Mouse (Mus musculus): ENCODE measurements at regions not wholly inside any gene's neighbourhood (a gene's known extent, or its start where the extent isn't known, plus 50 kb on each side); places are given as distances from the start of the nearest gene placed in this dataset.

- Histone ChIP-seq H3K9ac (replicated peaks; ENCODE audit: low read depth, low read length) (no peak overlapping the region), H3K36me3 (ENCODE audit: control insufficient read depth, insufficient read depth) (no peaks in the 10 kb centered on the region), H3K9me3 (ENCODE audit: control insufficient read depth, low read length) (no peaks in the 10 kb centered on the region), H3K4me2 (ENCODE audit: low read length) (no peak overlapping the region), H3K4me1 (replicated peaks; ENCODE audit: control insufficient read depth, insufficient read depth, low read length) (no peaks in the 10 kb centered on the region), H3K4me3 (replicated peaks; ENCODE audit: low read length) (no peak overlapping the region), H3K27ac (ENCODE audit: low read length) (no peak overlapping the region), H3K27me3 (replicated peaks; ENCODE audit: control insufficient read depth, insufficient read depth, low read length) (no peaks in the 10 kb centered on the region)
- peak; percentile 69; the same call in 1 of the 2 replicates for ATAC-seq
- 68% methylated on average over 2 of the region's 2 CpGs for WGBS
Observed at GRCm38 (mm10) chr6:17400147-17400546, 63.5 kb upstream of the Met start.

DNA sequence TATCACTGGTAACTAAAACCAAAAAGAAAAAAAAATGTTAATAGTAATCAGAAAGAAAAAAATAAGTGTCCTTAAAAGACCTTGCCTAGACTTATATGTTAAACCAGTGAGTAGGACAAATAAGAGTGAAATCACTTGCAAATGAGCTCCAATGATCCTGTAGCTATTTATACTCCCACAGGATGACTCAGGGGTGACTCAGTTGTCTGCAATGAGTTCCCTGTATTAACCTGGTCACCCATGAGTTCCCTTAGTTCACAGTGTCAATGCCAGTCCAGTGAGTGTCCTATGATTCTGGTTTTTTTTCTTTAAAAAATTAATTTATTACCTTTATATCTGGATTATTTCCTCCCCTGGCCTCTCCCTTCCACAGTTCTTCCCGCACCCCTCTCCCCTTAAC, 55.5 kb upstream of the Met start:
- ATAC-seq = no peak
- Histone ChIP-seq H3K36me3 (ENCODE audit: control insufficient read depth, insufficient read depth) (no peaks in the 10 kb centered on the region), H3K27ac (ENCODE audit: low read length) (no peak overlapping the region), H3K4me3 (replicated peaks; ENCODE audit: low read length) (no peak overlapping the region), H3K4me1 (replicated peaks; ENCODE audit: control insufficient read depth, insufficient read depth, low read length) (no peaks in the 10 kb centered on the region), H3K9me3 (ENCODE audit: control insufficient read depth, low read length) (no peaks in the 10 kb centered on the region), H3K9ac (replicated peaks; ENCODE audit: low read depth, low read length) (no peak overlapping the region), H3K27me3 (replicated peaks; ENCODE audit: control insufficient read depth, insufficient read depth, low read length) (no peaks in the 10 kb centered on the region), H3K4me2 (ENCODE audit: low read length) (no peak overlapping the region)
- 89% methylated on average over 1 of the region's 1 CpGs for WGBS

DNA sequence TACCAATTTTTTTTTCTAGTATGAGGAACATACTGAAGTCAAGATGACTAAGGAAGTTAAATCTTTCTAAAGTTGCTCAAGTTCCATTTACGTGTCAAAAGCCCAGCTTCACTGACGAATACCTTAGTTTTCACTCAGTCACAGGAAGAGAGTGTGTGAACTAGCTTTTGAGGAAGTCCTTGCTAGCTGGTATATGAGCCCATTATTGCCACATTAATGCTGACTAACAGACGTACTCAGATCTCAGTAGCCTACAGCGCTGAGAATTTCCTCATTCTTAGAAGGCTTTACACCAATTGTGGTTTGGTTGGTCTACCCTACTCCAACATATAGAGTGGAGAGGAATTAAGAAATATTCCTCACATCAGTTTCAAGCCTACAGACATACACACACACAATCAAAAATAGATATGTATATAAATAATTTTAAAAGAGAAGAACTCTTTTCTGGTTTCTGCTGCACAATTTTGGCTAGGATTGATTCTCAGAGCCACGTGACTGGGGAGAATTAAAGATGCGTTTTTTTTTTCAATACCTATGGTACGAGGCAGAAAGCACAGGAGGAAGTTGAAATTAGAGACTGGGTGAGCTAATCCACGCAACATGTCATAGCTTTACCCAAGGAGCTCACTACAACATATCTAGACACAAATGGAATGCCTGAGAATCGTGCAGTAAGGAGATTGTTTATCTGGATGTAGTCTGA, 53.7 kb upstream of the Met start:
- H3K9ac ChIP-seq (replicated peaks; ENCODE audit: low read depth, low read length) = no peak overlapping the region
- no peak for ATAC-seq
- no peaks in the 10 kb centered on the region for H3K9me3 ChIP-seq (ENCODE audit: control insufficient read depth, low read length)
- WGBS = 88% methylated on average over 9 of the region's 9 CpGs
- H3K4me2 ChIP-seq (ENCODE audit: low read length) = no peak overlapping the region
- H3K4me1 ChIP-seq (replicated peaks; ENCODE audit: control insufficient read depth, insufficient read depth, low read length) = no peaks in the 10 kb centered on the region
- no peak overlapping the region for H3K4me3 ChIP-seq (replicated peaks; ENCODE audit: low read length)
- no peaks in the 10 kb centered on the region for H3K36me3 ChIP-seq (ENCODE audit: control insufficient read depth, insufficient read depth)
- H3K27ac ChIP-seq (ENCODE audit: low read length) = no peak overlapping the region
- H3K27me3 ChIP-seq (replicated peaks; ENCODE audit: control insufficient read depth, insufficient read depth, low read length) = no peaks in the 10 kb centered on the region

DNA sequence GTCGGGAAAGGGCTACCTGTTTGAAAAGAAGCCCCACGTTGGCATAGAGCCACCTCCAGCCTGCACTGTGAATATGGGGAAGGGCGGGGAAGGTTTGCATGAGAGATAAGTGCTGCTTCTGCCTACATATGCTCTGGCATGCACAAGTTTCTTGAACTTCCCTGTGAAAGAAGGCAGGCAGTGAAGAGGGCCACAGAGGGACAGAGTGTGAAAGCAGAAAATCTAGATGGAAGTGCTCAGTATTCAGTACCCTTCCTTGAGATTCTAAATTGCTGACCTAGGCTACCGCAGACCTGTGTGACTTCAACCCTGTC, 53.2 kb upstream of the Met start:
- H3K4me3 ChIP-seq (replicated peaks; ENCODE audit: low read length) = no peak overlapping the region
- no peak for ATAC-seq
- no peaks in the 10 kb centered on the region for H3K9me3 ChIP-seq (ENCODE audit: control insufficient read depth, low read length)
- H3K9ac ChIP-seq (replicated peaks; ENCODE audit: low read depth, low read length) = no peak overlapping the region
- 74% methylated on average over 4 of the region's 4 CpGs for WGBS
- no peaks in the 10 kb centered on the region for H3K4me1 ChIP-seq (replicated peaks; ENCODE audit: control insufficient read depth, insufficient read depth, low read length)
- H3K4me2 ChIP-seq (ENCODE audit: low read length) = no peak overlapping the region
- H3K27ac ChIP-seq (ENCODE audit: low read length) = no peak overlapping the region
- no peaks in the 10 kb centered on the region for H3K36me3 ChIP-seq (ENCODE audit: control insufficient read depth, insufficient read depth)
- no peaks in the 10 kb centered on the region for H3K27me3 ChIP-seq (replicated peaks; ENCODE audit: control insufficient read depth, insufficient read depth, low read length)
